Mouse (Mus musculus): ENCODE data around the gene Fam229a. TPM values are rescaled to one million over a fixed set of nuclear protein-coding genes. Genes with fewer than 3 reads are reported as not detected.

Fam229a gene
- polyA plus RNA-seq, 1 experiment from 2014 or later = 0.87 TPM

DNA sequence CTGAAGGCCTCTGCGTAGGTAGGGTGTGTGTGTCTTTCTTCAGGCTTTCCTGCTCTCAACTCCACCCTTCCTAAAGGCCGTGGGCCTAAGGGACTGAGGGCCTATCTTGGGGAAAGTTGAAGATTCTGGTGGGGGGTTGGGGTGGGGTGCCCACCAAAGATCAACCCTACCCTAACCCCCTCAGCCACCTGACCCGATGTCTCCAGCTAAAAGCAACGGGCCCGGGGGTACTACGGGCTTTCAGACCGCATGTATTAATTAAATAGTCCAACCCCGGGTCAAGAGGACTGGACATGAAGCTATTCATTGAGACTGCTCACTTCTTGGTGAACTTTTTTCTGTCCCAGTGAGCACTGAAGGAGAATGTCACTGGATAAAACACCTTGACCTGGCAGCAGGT lies 9.0 kb downstream of the Fam229a start:
- H3K27me3 ChIP-seq = no peaks in the 10 kb centered on the region
- H3K9me3 ChIP-seq = no peaks in the 10 kb centered on the region
- peak overlapping the region; percentile 61; the same call in 1 of the 2 replicates for H3K4me3 ChIP-seq
- 77% methylated on average over 8 of the region's 8 CpGs for WGBS
- H3K36me3 ChIP-seq = no peaks in the 10 kb centered on the region
- ATAC-seq (ENCODE audit: low FRiP score, low read depth) = no peak
- H3K9ac ChIP-seq = no peak overlapping the region
- peak overlapping the region; percentile 97 for H3K4me2 ChIP-seq
- H3K4me1 ChIP-seq (replicated peaks) = peaks cover 31% of the 10 kb centered on the region
- H3K27ac ChIP-seq (replicated peaks) = peak overlapping the region; percentile 78; the same call in 1 of the 2 replicates

DNA sequence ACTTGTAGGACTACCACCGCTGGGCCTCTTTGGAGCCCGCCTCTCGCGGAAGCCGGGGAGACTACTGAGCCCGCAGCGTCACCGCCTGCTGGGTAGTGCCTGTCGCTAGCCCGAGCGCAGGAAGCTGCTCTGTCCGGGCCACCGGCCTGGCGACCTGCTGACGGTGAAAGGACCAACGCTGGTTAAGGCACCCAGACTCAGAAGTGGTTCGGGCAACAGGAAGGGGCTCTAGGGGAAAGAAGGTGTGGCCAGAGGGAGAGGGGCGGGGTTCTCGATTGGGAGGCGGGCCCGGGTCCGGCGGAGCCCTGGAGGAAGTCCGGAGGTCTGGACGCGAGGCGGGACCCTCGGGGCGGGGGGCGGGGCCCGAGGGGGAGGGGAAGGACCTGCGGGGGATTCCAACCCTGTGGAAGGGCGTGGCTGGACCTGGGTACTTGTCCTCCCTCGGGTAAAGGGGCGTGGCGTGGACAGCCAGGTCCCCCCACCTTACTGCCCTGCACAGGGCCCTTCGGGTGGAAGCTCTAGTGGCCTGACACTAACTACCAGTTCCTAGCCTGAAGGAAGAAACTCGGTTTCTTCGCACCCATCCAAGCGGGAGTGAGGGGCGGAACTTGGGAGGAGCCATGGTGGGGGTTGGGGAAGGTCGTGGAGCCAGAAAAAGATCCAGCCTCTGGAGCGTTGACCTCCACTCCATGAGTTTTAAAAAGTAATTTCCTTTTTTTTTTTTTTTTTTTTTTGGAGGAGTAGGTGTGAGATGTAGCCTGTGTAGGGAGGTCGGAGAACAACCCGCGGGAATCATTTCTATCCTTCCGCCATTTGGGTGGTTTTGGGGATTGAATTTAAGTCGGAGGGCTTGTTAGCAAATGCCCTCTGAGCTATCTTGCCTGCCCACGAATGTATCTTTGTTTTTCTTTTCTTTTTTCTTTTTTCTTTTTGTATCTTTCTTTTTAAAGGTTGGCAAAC lies 9.9 kb downstream of the Fam229a start:
- Histone ChIP-seq H3K36me3 (no peaks in the 10 kb centered on the region), H3K27me3 (no peaks in the 10 kb centered on the region), H3K9me3 (no peaks in the 10 kb centered on the region), H3K4me3 (peak overlapping the region; percentile 61), H3K9ac (peak overlapping the region; percentile 55), H3K4me2 (peak overlapping the region; percentile 97), H3K4me1 (replicated peaks) (peaks cover 27% of the 10 kb centered on the region), H3K27ac (replicated peaks) (peak overlapping the region; percentile 78)
- peak; percentile 77 for ATAC-seq (ENCODE audit: low FRiP score, low read depth)
- 2% methylated on average over 49 of the region's 49 CpGs for WGBS

DNA sequence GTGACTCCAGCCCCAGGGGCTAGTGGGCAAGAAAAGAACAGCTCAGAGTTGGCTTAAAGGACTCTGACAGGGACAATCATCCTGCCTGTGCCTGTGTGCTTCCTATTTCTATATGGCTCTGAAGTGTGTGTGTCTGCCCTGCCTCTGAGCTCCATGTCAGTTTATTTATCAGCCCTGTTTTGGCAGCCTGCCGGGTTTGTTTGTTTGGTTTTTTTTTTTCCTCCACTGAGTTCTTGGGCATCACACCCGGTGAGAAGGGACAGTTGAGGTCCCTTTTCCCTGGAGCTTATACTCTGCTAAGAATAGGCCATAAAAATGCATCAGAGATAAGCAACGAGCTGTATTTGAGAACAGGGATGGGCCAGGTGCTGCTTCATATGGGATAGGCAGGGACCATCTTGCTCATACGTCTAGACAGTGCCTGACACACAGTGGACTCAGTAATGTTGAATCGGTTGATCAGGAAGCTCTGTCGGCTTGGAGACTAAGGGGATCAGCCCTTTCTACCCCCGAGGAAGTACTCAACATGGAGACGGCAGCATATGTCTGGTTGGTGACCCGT lies 11.4 kb downstream of the Fam229a start:
- WGBS = 73% methylated on average over 9 of the region's 9 CpGs
- peaks cover 15% of the 10 kb centered on the region; the same call in 1 of the 2 replicates for H3K4me1 ChIP-seq (replicated peaks)
- no peaks in the 10 kb centered on the region for H3K9me3 ChIP-seq
- no peak overlapping the region for H3K9ac ChIP-seq
- H3K4me2 ChIP-seq = no peak overlapping the region
- no peaks in the 10 kb centered on the region for H3K36me3 ChIP-seq
- no peak overlapping the region for H3K27ac ChIP-seq (replicated peaks)
- ATAC-seq (ENCODE audit: low FRiP score, low read depth) = no peak
- H3K4me3 ChIP-seq = no peak overlapping the region
- no peaks in the 10 kb centered on the region for H3K27me3 ChIP-seq

DNA sequence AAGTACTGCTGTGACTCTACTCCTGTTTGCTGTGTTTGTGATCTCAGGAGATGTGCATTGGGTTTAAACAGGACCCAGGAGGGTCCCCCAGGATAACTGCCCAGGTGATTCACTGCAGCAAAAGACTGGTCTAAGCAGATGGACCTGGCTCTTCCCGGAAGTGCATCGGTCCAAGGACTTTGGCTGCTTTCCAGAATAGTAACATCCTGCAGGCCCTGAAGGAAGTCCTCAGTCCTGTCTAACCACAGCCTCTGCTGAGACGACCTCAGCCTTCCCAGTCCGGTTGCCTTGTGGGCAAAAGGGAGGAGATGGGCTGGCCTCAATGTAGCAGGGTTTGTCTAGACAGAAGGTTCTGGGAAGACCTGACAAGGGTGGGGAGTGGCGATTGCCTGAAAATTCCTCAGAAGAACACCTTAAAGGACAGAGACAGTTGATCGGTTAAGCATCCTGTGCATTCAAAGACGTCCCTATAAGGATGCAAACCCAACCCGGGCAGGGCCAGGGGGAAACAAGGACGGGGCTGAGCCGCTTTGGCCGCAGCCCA lies 12.0 kb downstream of the Fam229a start:
- H3K36me3 ChIP-seq = no peaks in the 10 kb centered on the region
- H3K4me3 ChIP-seq = no peak overlapping the region
- H3K4me2 ChIP-seq = no peak overlapping the region
- no peak overlapping the region for H3K9ac ChIP-seq
- H3K4me1 ChIP-seq (replicated peaks) = peaks cover 15% of the 10 kb centered on the region; the same call in 1 of the 2 replicates
- no peaks in the 10 kb centered on the region for H3K27me3 ChIP-seq
- ATAC-seq (ENCODE audit: low FRiP score, low read depth) = no peak
- no peak overlapping the region for H3K27ac ChIP-seq (replicated peaks)
- H3K9me3 ChIP-seq = no peaks in the 10 kb centered on the region
- 77% methylated on average over 11 of the region's 11 CpGs for WGBS

DNA sequence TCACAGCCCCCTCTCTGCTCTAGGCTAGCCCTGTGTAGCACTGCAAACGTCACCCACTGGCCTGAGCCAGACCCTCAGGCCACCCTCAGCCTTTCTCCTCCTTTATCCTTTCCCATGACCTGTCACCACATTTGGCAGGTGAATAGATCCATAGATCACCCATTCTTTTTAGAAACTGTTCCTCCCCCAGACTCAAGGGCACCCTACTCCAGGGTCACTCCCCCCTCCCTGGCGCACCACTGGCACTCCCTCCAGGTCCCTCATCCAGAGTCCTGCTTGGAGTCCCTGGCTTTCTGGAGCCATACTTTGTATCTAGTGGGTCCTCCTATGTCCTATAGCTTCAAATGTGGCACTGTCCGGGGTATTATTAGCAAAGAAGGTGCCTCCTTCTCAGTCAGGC lies 14.5 kb downstream of the Fam229a start:
- H3K9me3 ChIP-seq = no peaks in the 10 kb centered on the region
- H3K4me2 ChIP-seq = no peak overlapping the region
- H3K4me1 ChIP-seq (replicated peaks) = peaks cover 20% of the 10 kb centered on the region; the same call in 1 of the 2 replicates
- no peaks in the 10 kb centered on the region for H3K27me3 ChIP-seq
- H3K36me3 ChIP-seq = no peaks in the 10 kb centered on the region
- no peak overlapping the region for H3K9ac ChIP-seq
- no peak overlapping the region for H3K4me3 ChIP-seq
- no peak overlapping the region for H3K27ac ChIP-seq (replicated peaks)
- 76% methylated on average over 3 of the region's 3 CpGs for WGBS
- ATAC-seq (ENCODE audit: low FRiP score, low read depth) = no peak

DNA sequence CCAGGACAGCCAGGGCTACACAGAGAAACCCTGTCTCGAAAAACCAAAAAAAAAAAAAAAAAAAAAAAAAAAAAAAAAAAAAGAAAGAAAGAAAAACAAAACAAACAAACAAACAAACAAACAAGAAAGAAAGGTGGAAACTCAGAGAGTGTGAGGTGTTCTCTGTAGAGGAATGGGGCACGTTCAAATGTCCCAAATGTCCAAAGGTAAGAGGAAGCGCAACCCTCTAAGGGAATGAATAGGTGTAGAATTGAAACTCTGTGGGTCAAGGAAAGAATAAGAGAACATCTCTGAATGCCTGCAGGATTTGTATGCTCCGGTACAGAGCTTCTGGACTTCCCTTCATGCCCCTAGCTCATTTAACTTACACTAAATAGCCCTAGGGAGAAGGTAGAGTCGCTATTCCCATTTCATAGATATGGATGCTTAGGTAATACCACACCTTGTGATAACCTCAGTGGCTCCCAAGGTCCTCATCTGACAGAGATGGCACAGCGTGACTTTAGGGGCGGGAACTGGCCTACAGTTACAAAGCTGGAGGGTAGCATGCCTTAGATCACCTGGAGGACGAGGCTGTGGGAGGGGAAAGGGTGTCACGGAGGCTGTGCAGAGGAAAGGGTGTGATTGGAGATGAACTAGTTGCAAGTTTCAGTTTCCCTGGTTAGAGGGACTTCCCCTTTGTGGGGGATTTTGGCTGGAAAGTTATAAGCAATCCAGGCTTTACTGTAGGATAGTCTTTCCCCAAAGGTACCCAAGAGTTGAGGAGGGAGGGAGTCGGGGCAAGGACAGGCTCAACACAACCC lies 16.6 kb downstream of the Fam229a start:
- no peak overlapping the region for H3K4me2 ChIP-seq
- H3K27ac ChIP-seq (replicated peaks) = no peak overlapping the region
- H3K36me3 ChIP-seq = no peaks in the 10 kb centered on the region
- H3K4me1 ChIP-seq (replicated peaks) = peaks cover 25% of the 10 kb centered on the region
- no peak for ATAC-seq (ENCODE audit: low FRiP score, low read depth)
- H3K27me3 ChIP-seq = no peaks in the 10 kb centered on the region
- H3K9me3 ChIP-seq = no peaks in the 10 kb centered on the region
- no peak overlapping the region for H3K4me3 ChIP-seq
- WGBS = 75% methylated on average over 9 of the region's 10 CpGs
- H3K9ac ChIP-seq = no peak overlapping the region

DNA sequence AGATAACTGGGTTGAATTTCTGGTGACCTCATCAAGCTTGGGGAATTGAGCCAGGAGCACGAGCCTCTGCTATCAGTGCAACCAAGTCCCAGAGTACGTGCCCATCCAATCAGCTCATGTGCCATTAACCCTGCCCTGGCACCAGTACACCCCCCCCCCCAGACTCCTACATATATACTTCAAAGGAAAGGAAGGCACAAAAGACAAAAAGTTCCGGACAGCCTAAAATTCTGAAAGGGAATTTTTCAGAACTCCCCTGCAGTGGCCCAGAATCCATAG lies 17.2 kb downstream of the Fam229a start:
- Histone ChIP-seq H3K27ac (replicated peaks) (no peak overlapping the region), H3K4me3 (no peak overlapping the region), H3K9ac (no peak overlapping the region), H3K36me3 (no peaks in the 10 kb centered on the region), H3K9me3 (no peaks in the 10 kb centered on the region), H3K27me3 (no peaks in the 10 kb centered on the region), H3K4me2 (no peak overlapping the region), H3K4me1 (replicated peaks) (peaks cover 30% of the 10 kb centered on the region)
- no peak for ATAC-seq (ENCODE audit: low FRiP score, low read depth)
- 65% methylated on average over 3 of the region's 3 CpGs for WGBS

DNA sequence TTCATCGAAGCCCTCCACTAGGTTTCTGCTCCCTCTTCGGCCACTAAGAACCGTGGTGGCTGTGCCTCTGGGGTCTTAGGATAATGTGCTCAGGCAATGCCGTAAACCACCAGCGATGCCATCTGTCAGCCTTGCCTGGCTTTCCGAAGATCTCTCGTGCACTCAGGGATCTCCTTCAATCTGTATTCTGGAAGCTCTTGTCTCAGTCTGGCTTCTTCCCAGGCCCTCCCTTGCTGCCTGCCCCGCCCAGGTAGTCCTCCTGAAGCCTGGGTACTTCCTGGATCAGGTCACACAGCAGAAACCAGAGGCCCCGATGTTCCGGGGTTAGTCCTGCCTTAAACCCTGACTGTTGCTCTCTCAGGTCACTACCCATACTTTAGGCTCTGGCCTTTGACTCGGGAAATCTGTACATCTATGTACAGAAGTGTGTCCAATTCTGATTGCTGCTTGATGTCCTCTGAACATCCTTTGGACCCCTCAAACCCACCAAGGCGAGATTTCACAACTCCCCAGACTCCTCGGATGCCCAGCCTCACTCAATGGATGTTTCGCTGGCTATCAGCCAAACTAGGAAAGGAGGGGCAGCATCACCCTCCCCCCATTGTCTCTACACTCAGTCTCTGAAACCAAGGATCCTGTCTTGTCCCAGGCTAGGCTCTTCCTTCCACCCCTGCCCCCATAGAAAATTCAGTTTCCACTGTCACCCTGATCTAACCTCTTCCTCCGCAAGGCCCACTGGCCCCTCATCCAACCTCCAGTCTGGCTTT lies 18.0 kb downstream of the Fam229a start:
- 49% methylated on average over 15 of the region's 15 CpGs for WGBS
- Histone ChIP-seq H3K27me3 (no peaks in the 10 kb centered on the region), H3K9me3 (no peaks in the 10 kb centered on the region), H3K4me1 (replicated peaks) (peaks cover 32% of the 10 kb centered on the region), H3K4me2 (no peak overlapping the region), H3K36me3 (no peaks in the 10 kb centered on the region), H3K9ac (no peak overlapping the region), H3K27ac (replicated peaks) (0 out of 2 replicates have a peak overlapping the region, but pooled peaks have one; percentile 27), H3K4me3 (no peak overlapping the region)
- no peak for ATAC-seq (ENCODE audit: low FRiP score, low read depth)

DNA sequence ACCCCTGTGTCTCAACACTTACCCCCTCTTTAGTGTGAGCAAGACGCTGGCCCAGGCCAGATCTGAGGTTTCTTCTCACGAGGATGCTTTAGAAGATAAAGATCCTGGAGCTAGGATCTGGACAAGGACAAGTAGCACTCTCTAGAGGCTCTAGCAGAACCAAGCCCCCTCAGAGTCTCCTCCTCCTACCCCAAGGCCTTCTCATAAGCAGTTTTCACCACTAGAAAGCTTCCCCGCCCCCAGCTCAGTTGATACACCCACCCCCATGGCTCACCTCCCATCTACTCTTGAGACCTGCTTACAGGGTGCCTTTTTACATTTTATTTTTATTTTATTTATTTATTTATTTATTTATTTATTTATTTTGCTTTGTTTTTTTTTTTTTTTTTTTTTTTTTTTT lies 18.7 kb downstream of the Fam229a start:
- no peak overlapping the region for H3K9ac ChIP-seq
- H3K4me1 ChIP-seq (replicated peaks) = peaks cover 32% of the 10 kb centered on the region
- no peaks in the 10 kb centered on the region for H3K9me3 ChIP-seq
- no peaks in the 10 kb centered on the region for H3K27me3 ChIP-seq
- H3K36me3 ChIP-seq = no peaks in the 10 kb centered on the region
- no peak overlapping the region for H3K4me3 ChIP-seq
- H3K27ac ChIP-seq (replicated peaks) = no peak overlapping the region
- 60% methylated on average over 3 of the region's 3 CpGs for WGBS
- ATAC-seq (ENCODE audit: low FRiP score, low read depth) = no peak
- H3K4me2 ChIP-seq = no peak overlapping the region

DNA sequence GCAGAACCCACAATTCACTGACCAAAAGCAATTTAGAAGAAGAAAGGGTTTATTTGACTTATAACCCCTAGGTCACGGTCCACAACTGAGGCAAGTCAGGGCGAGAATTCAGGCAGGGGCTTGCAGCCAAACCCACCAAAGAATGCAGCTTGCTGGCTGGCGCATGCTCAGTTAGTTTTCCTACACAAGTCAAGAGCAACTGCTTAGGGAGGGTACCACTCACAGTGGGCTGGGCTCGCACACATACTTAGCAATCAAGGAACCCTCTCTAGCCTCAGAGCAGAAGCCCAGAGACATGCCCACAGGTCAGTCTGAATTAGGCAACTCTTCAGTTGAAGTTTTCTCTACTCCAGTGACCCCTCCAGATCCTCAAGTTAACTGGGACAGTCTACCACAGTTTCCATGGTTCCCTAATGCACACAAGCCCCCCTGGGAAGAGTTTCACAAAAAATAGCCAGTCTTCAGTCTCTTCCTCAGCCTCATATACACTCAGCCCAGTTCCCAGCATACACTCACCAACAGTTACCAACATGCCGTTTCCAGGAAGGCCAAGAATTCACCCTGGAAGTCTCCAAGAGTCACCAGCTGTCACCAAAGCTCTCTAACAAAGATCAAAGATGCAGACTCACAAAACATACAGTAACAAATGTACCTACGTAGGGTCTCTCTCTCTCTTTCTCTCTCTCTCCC lies 19.9 kb downstream of the Fam229a start:
- Histone ChIP-seq H3K4me3 (no peak overlapping the region), H3K4me2 (no peak overlapping the region), H3K9ac (no peak overlapping the region), H3K9me3 (no peaks in the 10 kb centered on the region), H3K36me3 (0 out of 2 replicates have a peak, but pooled peaks cover 5% of the 10 kb centered on the region), H3K27me3 (no peaks in the 10 kb centered on the region), H3K4me1 (replicated peaks) (peaks cover 42% of the 10 kb centered on the region), H3K27ac (replicated peaks) (peak overlapping the region; percentile 66)
- ATAC-seq (ENCODE audit: low FRiP score, low read depth) = no peak
- WGBS = 29% methylated on average over 6 of the region's 6 CpGs

All from hindbrain, embryonic 15.5 days (tissue).